In the genomic region with DNA sequence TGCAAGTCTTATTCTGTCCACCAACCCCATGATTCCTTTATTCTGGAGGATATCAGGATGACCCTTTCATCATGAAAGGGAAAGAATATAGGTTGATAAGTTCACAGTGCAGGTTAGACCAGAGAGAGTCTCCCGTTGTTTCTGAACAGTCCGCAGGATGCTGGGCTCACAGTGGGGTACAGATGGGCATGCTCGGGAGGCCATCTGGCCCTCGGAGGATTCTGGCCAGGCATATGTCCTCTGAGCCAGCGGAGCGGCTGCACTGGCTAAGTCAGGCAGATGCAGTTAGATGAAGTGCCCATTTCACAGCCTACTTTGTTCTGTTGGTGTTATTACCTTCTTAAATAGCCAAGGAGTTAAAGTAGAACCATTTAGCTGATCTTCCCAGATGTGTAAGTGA, we compare ENCODE assay signal across 12 mouse cellular contexts.
DNase-seq lines count a peak whose midpoint lies in the region; ATAC-seq lines count a peak whose summit lies in the region.
"Had no signal": no experiment of that assay in that cellular context is flagged by ENCODE, and none has a peak within 500 bp of the region (broad histone marks: within the 10 kb centered on the region; RNA-seq: fewer than 3 reads in every experiment).

No protein-coding gene starts in this region.

- no peaks in the 10 kb centered on the region for H3K27me3 ChIP-seq in kidney, embryonic 15.5 days
- H3K27me3 ChIP-seq in intestine, embryonic 15.5 days (replicated peaks) = no peaks in the 10 kb centered on the region
- H3K27me3 ChIP-seq: forebrain, embryonic 13.5 days; hindbrain, embryonic 13.5 days; midbrain, embryonic 15.5 days; neural tube, embryonic 12.5 days had no signal

- no peak for DNase-seq in kidney, adult 18-20 months
- peak; percentile 88 for DNase-seq in brain, adult 2 months (ENCODE audit: low read depth, low spot score)
- DNase-seq in cerebellum, adult 18-20 months = peak; percentile 83 to 86
- DNase-seq in urinary bladder, postnatal 36 days (ENCODE audit: low spot score in 2 of 2) = no peak
- DNase-seq: thymus, postnatal 36 days had no signal

- peak overlapping the region; percentile 75; the same call in 1 of the 2 replicates for H3K27ac ChIP-seq in kidney, embryonic 15.5 days
- peak overlapping the region; percentile 51 for H3K27ac ChIP-seq in intestine, embryonic 15.5 days
- H3K27ac ChIP-seq: forebrain, embryonic 13.5 days; hindbrain, embryonic 13.5 days; midbrain, embryonic 15.5 days; neural tube, embryonic 12.5 days had no signal

- no peaks in the 10 kb centered on the region for H3K9me3 ChIP-seq in kidney, embryonic 15.5 days (replicated peaks)
- no peaks in the 10 kb centered on the region for H3K9me3 ChIP-seq in intestine, embryonic 15.5 days
- H3K9me3 ChIP-seq: forebrain, embryonic 13.5 days; hindbrain, embryonic 13.5 days; midbrain, embryonic 15.5 days; neural tube, embryonic 12.5 days had no signal

- H3K4me2 ChIP-seq in kidney, embryonic 15.5 days = no peak overlapping the region
- no peak overlapping the region for H3K4me2 ChIP-seq in intestine, embryonic 15.5 days (replicated peaks)
- H3K4me2 ChIP-seq: forebrain, embryonic 13.5 days; hindbrain, embryonic 13.5 days; midbrain, embryonic 15.5 days; neural tube, embryonic 12.5 days had no signal

- no peak for ATAC-seq in kidney, embryonic 15.5 days (replicated peaks; ENCODE audit: low FRiP score)
- ATAC-seq in intestine, embryonic 15.5 days = no peak
- ATAC-seq in frontal cortex, adult (ENCODE audit: low TSS enrichment) = no peak
- ATAC-seq: forebrain, embryonic 13.5 days; midbrain, embryonic 15.5 days had no signal

- H3K36me3 ChIP-seq in kidney, embryonic 15.5 days = no peaks in the 10 kb centered on the region
- H3K36me3 ChIP-seq in intestine, embryonic 15.5 days = no peaks in the 10 kb centered on the region
- H3K36me3 ChIP-seq: hindbrain, embryonic 13.5 days; midbrain, embryonic 15.5 days; neural tube, embryonic 12.5 days had no signal

- no peak overlapping the region for H3K9ac ChIP-seq in kidney, embryonic 15.5 days
- H3K9ac ChIP-seq in intestine, embryonic 15.5 days = no peak overlapping the region
- H3K9ac ChIP-seq: forebrain, embryonic 13.5 days; hindbrain, embryonic 13.5 days; midbrain, embryonic 15.5 days; neural tube, embryonic 12.5 days had no signal

- H3K4me1 ChIP-seq in kidney, embryonic 15.5 days = peaks cover 14% of the 10 kb centered on the region
- H3K4me1 ChIP-seq in intestine, embryonic 15.5 days (replicated peaks) = 0 out of 2 replicates have a peak, but pooled peaks cover 5% of the 10 kb centered on the region
- H3K4me1 ChIP-seq: forebrain, embryonic 13.5 days; hindbrain, embryonic 13.5 days; midbrain, embryonic 15.5 days; neural tube, embryonic 12.5 days had no signal

- 75% methylated on average over 6 of the region's 6 CpGs for WGBS in kidney, embryonic 15.5 days
- WGBS in intestine, embryonic 15.5 days = 68% methylated on average over 6 of the region's 6 CpGs

- no peak overlapping the region for H3K4me3 ChIP-seq in kidney, embryonic 15.5 days (replicated peaks)
- H3K4me3 ChIP-seq in intestine, embryonic 15.5 days (replicated peaks) = no peak overlapping the region
- H3K4me3 ChIP-seq: forebrain, embryonic 13.5 days; hindbrain, embryonic 13.5 days; midbrain, embryonic 15.5 days; neural tube, embryonic 12.5 days had no signal

Comparison
In these comparisons a context has a peak if more than half of its experiments do, and no peak if none do; other contexts are left out.
1. DNase-seq: peak in brain, adult 2 months (single experiment) and cerebellum, adult 18-20 months (2 of 2); none in kidney, adult 18-20 months (single experiment) and urinary bladder, postnatal 36 days (0 of 2).